Mouse (Mus musculus): ENCODE measurements around the gene Map2k5. TPM values are rescaled to one million over a fixed set of nuclear protein-coding genes. Genes with fewer than 3 reads are reported as not detected.

The Map2k5 gene
- polyA plus RNA-seq, 1 experiment from 2014 or later: 27.3 TPM

DNA sequence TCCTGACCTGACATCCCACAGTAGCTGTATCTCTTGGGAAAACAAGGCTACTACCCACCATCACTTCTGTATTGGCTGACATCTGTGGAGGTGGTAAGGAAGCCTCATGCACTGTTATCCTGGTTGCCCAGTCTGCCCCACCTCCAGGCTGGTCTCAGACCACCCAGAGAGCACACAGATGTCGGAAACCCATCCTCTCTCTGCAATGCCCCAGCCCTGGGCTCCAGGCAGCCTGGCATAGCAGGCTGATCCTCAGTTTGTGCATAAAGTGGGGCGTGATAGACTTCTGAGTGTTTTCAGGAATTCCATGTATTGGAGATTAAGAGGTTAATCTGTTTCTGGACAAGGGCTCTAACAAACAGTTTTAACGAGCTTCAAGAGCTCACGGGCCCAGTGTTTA is 182.2 kb downstream of the Map2k5 start:
- H3K36me3 ChIP-seq (ENCODE audit: control insufficient read depth, insufficient read depth, low read length): peaks cover 5% of the 10 kb centered on the region; the same call in 1 of the 2 replicates
- no peak overlapping the region for H3K4me3 ChIP-seq (ENCODE audit: low read length)
- no peaks in the 10 kb centered on the region for H3K27me3 ChIP-seq (ENCODE audit: control insufficient read depth, insufficient read depth, low read depth, low read length)
- peaks cover 7% of the 10 kb centered on the region; the same call in 1 of the 2 replicates for H3K4me1 ChIP-seq (replicated peaks; ENCODE audit: control insufficient read depth, insufficient read depth, low read length)
- H3K9me3 ChIP-seq (ENCODE audit: control insufficient read depth, low read length): no peaks in the 10 kb centered on the region
- H3K4me2 ChIP-seq (ENCODE audit: low read depth, low read length): no peak overlapping the region
- WGBS: 47% methylated on average over 4 of the region's 4 CpGs
- no peak overlapping the region for H3K27ac ChIP-seq (ENCODE audit: low read length)
- no peak for ATAC-seq (ENCODE audit: low read depth)
- no peak overlapping the region for H3K9ac ChIP-seq (ENCODE audit: low read length)

DNA sequence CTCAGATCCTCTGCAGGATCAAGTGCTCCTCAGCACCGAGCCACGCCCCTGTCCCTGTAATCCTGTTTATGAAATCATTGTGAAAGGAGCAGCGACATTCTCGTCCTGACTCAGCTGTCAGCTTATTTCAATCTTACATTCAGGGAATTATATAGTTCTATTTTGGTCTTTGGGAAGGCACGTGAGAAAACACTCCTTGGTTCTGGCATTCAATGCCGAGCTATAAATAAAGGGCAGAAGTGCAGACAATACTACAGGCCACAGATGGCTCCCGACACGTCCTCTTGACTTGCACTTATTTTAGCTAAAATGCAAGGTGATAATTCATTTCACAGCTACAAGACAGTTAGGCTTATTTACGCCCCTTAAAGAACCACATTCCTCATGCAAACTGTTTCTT is 182.9 kb downstream of the Map2k5 start:
- H3K9me3 ChIP-seq (ENCODE audit: control insufficient read depth, low read length): no peaks in the 10 kb centered on the region
- H3K9ac ChIP-seq (ENCODE audit: low read length): no peak overlapping the region
- no peak overlapping the region for H3K27ac ChIP-seq (ENCODE audit: low read length)
- H3K4me1 ChIP-seq (replicated peaks; ENCODE audit: control insufficient read depth, insufficient read depth, low read length): peaks cover 7% of the 10 kb centered on the region; the same call in 1 of the 2 replicates
- peaks cover 5% of the 10 kb centered on the region; the same call in 1 of the 2 replicates for H3K36me3 ChIP-seq (ENCODE audit: control insufficient read depth, insufficient read depth, low read length)
- ATAC-seq (ENCODE audit: low read depth): no peak
- no peak overlapping the region for H3K4me2 ChIP-seq (ENCODE audit: low read depth, low read length)
- 73% methylated on average over 9 of the region's 9 CpGs for WGBS
- no peak overlapping the region for H3K4me3 ChIP-seq (ENCODE audit: low read length)
- no peaks in the 10 kb centered on the region for H3K27me3 ChIP-seq (ENCODE audit: control insufficient read depth, insufficient read depth, low read depth, low read length)

DNA sequence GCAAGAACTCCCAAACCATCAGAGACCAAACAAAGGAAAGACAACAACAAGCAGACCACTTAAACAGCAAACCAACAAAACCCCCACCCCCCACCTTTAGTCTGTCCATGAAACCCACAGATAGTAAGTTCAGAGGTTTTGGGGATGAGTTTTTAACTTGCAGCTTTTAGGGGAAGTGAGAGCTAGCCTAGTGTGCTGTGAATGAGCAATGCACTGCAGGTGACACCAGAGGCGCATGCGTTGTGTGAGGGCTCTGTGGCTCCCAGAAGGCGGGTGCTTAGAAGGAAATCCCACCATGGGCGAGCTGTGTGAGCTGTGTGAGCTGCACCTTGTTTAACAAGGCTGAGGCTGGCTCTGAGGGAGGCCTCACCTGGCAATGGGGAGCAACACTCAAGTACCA is 184.9 kb downstream of the Map2k5 start:
- H3K36me3 ChIP-seq (ENCODE audit: control insufficient read depth, insufficient read depth, low read length): peaks cover 5% of the 10 kb centered on the region; the same call in 1 of the 2 replicates
- peaks cover 1% of the 10 kb centered on the region; the same call in 1 of the 2 replicates for H3K4me1 ChIP-seq (replicated peaks; ENCODE audit: control insufficient read depth, insufficient read depth, low read length)
- no peak for ATAC-seq (ENCODE audit: low read depth)
- 69% methylated on average over 4 of the region's 4 CpGs for WGBS
- H3K4me2 ChIP-seq (ENCODE audit: low read depth, low read length): no peak overlapping the region
- H3K27ac ChIP-seq (ENCODE audit: low read length): no peak overlapping the region
- no peak overlapping the region for H3K9ac ChIP-seq (ENCODE audit: low read length)
- no peak overlapping the region for H3K4me3 ChIP-seq (ENCODE audit: low read length)
- no peaks in the 10 kb centered on the region for H3K9me3 ChIP-seq (ENCODE audit: control insufficient read depth, low read length)
- H3K27me3 ChIP-seq (ENCODE audit: control insufficient read depth, insufficient read depth, low read depth, low read length): no peaks in the 10 kb centered on the region

DNA sequence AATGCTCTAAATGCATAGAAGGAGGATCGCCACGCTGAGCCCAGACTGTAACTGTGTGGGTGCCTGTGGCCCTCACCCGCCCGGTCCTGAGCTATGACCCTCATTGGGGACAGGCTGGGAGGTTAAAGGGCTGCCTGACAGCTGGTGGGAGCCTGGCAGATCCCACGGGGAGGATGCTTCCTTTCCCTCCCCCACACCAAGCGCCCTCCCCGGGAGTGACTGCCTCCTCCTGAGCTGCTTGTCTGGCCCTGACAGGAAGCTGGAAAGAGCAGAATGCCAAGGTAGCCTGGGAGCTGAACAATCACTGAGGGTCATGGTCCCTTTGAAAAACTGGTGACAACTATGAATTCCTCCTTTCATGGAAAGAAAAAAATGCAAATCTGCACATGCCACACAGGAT is 190.4 kb downstream of the Map2k5 start:
- ATAC-seq (ENCODE audit: low read depth): no peak
- Histone ChIP-seq H3K4me1 (replicated peaks; ENCODE audit: control insufficient read depth, insufficient read depth, low read length) (peaks cover 2% of the 10 kb centered on the region; the same call in 1 of the 2 replicates), H3K27me3 (ENCODE audit: control insufficient read depth, insufficient read depth, low read depth, low read length) (no peaks in the 10 kb centered on the region), H3K36me3 (ENCODE audit: control insufficient read depth, insufficient read depth, low read length) (no peaks in the 10 kb centered on the region), H3K4me2 (ENCODE audit: low read depth, low read length) (no peak overlapping the region), H3K4me3 (ENCODE audit: low read length) (no peak overlapping the region), H3K27ac (ENCODE audit: low read length) (no peak overlapping the region), H3K9ac (ENCODE audit: low read length) (no peak overlapping the region), H3K9me3 (ENCODE audit: control insufficient read depth, low read length) (no peaks in the 10 kb centered on the region)
- 24% methylated on average over 7 of the region's 7 CpGs for WGBS

DNA sequence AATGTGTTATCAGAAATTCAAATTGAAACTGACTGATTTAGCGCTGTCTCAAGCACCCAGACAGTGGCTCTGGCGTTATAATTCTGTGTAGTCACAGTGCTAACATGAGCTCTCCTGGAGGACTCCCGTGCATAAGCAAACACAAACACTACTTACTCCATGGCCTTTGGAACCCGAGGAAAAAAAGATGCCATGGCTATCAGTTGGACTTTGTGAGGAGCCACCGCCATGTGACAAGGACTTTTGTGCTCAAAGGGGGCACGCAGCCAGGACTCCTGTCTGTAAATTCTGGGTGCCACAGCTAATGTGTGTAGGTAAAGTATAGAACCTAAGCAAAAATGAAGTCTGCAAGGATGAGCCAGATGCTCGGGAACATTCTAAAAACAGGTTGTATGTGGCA is 192.5 kb downstream of the Map2k5 start:
- H3K27me3 ChIP-seq (ENCODE audit: control insufficient read depth, insufficient read depth, low read depth, low read length): no peaks in the 10 kb centered on the region
- WGBS: 69% methylated on average over 7 of the region's 7 CpGs
- no peak overlapping the region for H3K9ac ChIP-seq (ENCODE audit: low read length)
- no peak overlapping the region for H3K4me2 ChIP-seq (ENCODE audit: low read depth, low read length)
- peaks cover 2% of the 10 kb centered on the region; the same call in 1 of the 2 replicates for H3K4me1 ChIP-seq (replicated peaks; ENCODE audit: control insufficient read depth, insufficient read depth, low read length)
- no peak overlapping the region for H3K27ac ChIP-seq (ENCODE audit: low read length)
- ATAC-seq (ENCODE audit: low read depth): no peak
- H3K36me3 ChIP-seq (ENCODE audit: control insufficient read depth, insufficient read depth, low read length): no peaks in the 10 kb centered on the region
- no peaks in the 10 kb centered on the region for H3K9me3 ChIP-seq (ENCODE audit: control insufficient read depth, low read length)
- no peak overlapping the region for H3K4me3 ChIP-seq (ENCODE audit: low read length)

DNA sequence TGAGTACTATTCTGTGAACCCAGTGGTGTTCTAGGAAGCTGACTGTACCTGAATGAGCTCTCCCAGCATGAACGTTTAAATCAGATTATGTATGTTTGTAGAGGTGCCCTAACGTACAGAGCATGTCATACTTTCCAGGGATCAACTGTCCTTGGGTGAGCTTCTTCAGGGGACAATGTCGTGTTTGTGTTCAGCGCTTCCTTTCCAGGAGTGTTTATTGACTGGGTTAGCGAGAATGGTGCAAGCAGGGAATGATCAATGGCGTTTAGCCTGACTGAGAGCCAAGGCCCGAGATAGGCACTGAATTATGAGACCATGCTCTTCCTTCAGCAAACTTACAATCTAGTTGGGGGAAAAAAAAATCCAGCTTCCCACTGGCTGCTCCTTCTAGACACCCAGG is 193.8 kb downstream of the Map2k5 start:
- WGBS: 50% methylated on average over 7 of the region's 7 CpGs
- no peaks in the 10 kb centered on the region for H3K27me3 ChIP-seq (ENCODE audit: control insufficient read depth, insufficient read depth, low read depth, low read length)
- no peaks in the 10 kb centered on the region for H3K36me3 ChIP-seq (ENCODE audit: control insufficient read depth, insufficient read depth, low read length)
- no peak overlapping the region for H3K9ac ChIP-seq (ENCODE audit: low read length)
- no peak overlapping the region for H3K4me3 ChIP-seq (ENCODE audit: low read length)
- H3K27ac ChIP-seq (ENCODE audit: low read length): no peak overlapping the region
- H3K4me2 ChIP-seq (ENCODE audit: low read depth, low read length): no peak overlapping the region
- peaks cover 2% of the 10 kb centered on the region; the same call in 1 of the 2 replicates for H3K4me1 ChIP-seq (replicated peaks; ENCODE audit: control insufficient read depth, insufficient read depth, low read length)
- no peak for ATAC-seq (ENCODE audit: low read depth)
- H3K9me3 ChIP-seq (ENCODE audit: control insufficient read depth, low read length): no peaks in the 10 kb centered on the region

DNA sequence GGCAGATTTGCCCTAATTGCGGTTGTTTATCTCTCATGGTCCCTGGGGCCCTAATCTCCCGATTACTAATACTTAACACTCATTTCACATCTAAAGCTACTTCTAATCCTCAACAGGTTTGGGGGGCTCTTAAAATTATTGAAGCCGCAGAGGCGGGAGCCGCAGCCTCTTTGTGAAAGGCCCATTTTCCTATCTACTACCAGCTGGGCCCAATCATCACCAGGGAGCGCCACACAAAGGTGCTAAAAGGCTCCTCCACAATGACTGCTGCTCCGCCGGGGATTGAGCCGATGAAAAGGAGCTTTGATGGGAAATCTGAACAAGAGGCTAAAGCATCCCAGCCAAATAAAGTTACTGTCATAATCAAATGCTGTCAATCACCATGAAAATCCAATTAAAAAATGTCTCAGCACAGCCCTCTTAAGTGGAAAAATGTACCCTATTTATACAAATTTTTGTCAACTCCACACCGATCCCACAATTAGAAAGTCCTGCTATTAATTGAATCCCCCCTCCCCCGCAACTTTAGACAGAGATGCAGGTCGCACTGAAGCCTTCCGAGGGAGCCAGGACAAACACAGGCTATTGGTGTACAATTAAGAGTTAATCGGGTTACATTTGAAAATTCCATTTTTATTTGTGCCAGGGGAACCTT is 195.3 kb downstream of the Map2k5 start:
- Histone ChIP-seq H3K36me3 (ENCODE audit: control insufficient read depth, insufficient read depth, low read length) (no peaks in the 10 kb centered on the region), H3K9ac (ENCODE audit: low read length) (no peak overlapping the region), H3K27ac (ENCODE audit: low read length) (no peak overlapping the region), H3K4me3 (ENCODE audit: low read length) (no peak overlapping the region), H3K9me3 (ENCODE audit: control insufficient read depth, low read length) (no peaks in the 10 kb centered on the region), H3K4me1 (replicated peaks; ENCODE audit: control insufficient read depth, insufficient read depth, low read length) (peaks cover under 1% of the 10 kb centered on the region; the same call in 1 of the 2 replicates), H3K27me3 (ENCODE audit: control insufficient read depth, insufficient read depth, low read depth, low read length) (no peaks in the 10 kb centered on the region), H3K4me2 (ENCODE audit: low read depth, low read length) (no peak overlapping the region)
- 55% methylated on average over 14 of the region's 14 CpGs for WGBS
- no peak for ATAC-seq (ENCODE audit: low read depth)

DNA sequence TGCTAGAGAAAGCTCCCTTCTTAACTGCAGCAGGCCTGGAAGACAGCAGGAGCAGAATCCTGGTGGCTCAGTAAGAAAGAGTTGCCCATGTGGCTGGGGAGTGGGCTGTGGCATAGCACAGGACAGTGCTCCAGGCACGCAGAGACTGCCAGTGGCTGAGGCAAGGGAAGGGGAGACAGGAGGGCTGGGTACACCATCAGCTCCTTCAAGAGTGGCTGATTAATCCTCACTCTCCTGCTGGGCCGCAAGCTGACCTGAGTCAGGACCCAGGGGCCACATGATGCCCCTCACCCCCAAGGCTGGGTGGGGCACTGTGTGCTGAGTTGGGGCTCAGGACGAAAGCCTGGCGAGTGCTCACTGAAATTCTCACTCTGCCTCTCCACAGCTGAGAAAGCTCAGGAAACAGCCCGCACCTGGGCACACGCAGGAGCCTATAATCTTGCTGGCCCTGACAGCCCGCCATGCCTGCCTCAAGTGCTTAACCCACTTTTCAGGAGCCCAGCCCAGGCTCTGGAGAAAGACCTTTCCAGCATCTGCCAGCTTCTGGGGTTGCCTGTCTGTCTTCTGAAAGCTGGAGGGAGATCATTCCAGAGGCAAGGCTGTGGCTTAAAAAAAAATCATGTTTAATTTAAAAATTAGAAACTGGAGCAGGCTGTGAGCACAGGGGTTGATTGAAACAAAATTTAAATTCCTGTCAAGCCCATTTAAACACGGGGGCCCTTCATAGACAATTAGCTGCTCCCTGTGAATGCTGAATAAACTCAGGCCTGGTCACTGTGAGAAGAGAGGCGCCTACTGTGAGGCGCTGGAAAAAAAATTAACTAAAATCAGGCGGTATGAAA is 196.1 kb downstream of the Map2k5 start:
- H3K9me3 ChIP-seq (ENCODE audit: control insufficient read depth, low read length): no peaks in the 10 kb centered on the region
- H3K4me1 ChIP-seq (replicated peaks; ENCODE audit: control insufficient read depth, insufficient read depth, low read length): no peaks in the 10 kb centered on the region
- no peak overlapping the region for H3K4me2 ChIP-seq (ENCODE audit: low read depth, low read length)
- ATAC-seq (ENCODE audit: low read depth): no peak
- H3K4me3 ChIP-seq (ENCODE audit: low read length): no peak overlapping the region
- no peak overlapping the region for H3K9ac ChIP-seq (ENCODE audit: low read length)
- 67% methylated on average over 11 of the region's 11 CpGs for WGBS
- no peaks in the 10 kb centered on the region for H3K36me3 ChIP-seq (ENCODE audit: control insufficient read depth, insufficient read depth, low read length)
- no peak overlapping the region for H3K27ac ChIP-seq (ENCODE audit: low read length)
- H3K27me3 ChIP-seq (ENCODE audit: control insufficient read depth, insufficient read depth, low read depth, low read length): no peaks in the 10 kb centered on the region

DNA sequence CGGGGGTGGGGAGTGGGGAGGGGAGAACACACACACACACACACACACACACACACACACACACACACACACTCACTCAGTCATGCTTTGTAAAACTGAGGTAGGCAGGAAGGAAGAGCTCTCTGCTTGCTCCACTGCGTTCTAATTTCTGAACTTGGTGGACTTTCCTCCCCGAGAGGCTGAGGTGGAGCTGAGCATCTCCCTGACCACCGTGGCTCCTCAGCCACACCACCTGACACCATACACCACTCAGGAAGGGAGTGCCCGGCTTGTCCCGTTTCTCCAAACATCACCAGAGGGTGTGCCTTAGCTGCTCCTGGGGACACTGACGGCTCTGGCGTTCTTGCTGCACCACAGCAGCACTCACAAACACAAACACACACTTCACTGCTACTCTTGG is 199.4 kb downstream of the Map2k5 start:
- no peak for ATAC-seq (ENCODE audit: low read depth)
- no peak overlapping the region for H3K27ac ChIP-seq (ENCODE audit: low read length)
- H3K4me3 ChIP-seq (ENCODE audit: low read length): no peak overlapping the region
- 72% methylated on average over 8 of the region's 8 CpGs for WGBS
- H3K9ac ChIP-seq (ENCODE audit: low read length): no peak overlapping the region
- H3K9me3 ChIP-seq (ENCODE audit: control insufficient read depth, low read length): no peaks in the 10 kb centered on the region
- H3K4me2 ChIP-seq (ENCODE audit: low read depth, low read length): no peak overlapping the region
- H3K4me1 ChIP-seq (replicated peaks; ENCODE audit: control insufficient read depth, insufficient read depth, low read length): no peaks in the 10 kb centered on the region
- H3K27me3 ChIP-seq (ENCODE audit: control insufficient read depth, insufficient read depth, low read depth, low read length): no peaks in the 10 kb centered on the region
- H3K36me3 ChIP-seq (ENCODE audit: control insufficient read depth, insufficient read depth, low read length): no peaks in the 10 kb centered on the region

Data from lung, embryonic 16.5 days (tissue).